12 mouse cellular contexts compared by ENCODE assay signal in the genomic region with DNA sequence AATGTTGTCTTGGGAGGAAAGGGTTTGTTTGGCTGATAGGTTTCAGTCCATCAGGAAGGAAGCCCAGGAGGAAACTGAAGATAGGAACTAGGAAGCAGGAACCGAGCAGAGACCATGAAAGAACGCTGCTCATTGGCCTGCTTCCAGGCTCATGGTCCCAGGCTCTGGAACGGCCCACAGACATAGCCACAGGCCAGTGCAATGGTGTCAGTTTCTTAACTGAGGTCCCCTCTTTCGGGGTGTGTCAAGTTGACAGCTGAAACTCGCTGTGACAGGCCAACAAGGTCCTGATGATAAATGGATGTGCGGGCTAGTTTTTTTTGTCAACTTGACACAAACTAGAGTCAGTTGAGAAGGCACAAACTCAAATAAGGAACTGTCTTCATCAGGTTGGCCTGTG.
"Had no signal": no experiment of that assay in that cellular context is flagged by ENCODE, and none has a peak within 500 bp of the region (broad histone marks: within the 10 kb centered on the region; RNA-seq: fewer than 3 reads in every experiment).

No protein-coding gene starts in this region.

- H3K4me3 ChIP-seq: layer of hippocampus, adult 2 months; limb, embryonic 12.5 days; liver, embryonic 13.5 days; midbrain, embryonic 13.5 days had no signal

- H3K9ac ChIP-seq: limb, embryonic 12.5 days; liver, embryonic 13.5 days; liver, postnatal 0 days; midbrain, embryonic 13.5 days had no signal

- H3K36me3 ChIP-seq: limb, embryonic 12.5 days; liver, embryonic 13.5 days; midbrain, embryonic 13.5 days had no signal

- H3K4me2 ChIP-seq: limb, embryonic 12.5 days; liver, embryonic 13.5 days; midbrain, embryonic 13.5 days had no signal

- H3K27me3 ChIP-seq: limb, embryonic 12.5 days; liver, embryonic 13.5 days; midbrain, embryonic 13.5 days had no signal

- DNase-seq: kidney, adult 9 months; kidney, postnatal 10 days; kidney, postnatal 4 days; liver; liver, embryonic 13.5 days; liver, postnatal 0 days; right cerebral cortex, adult 18-20 months; right cerebral cortex, postnatal 25 days; thymus, postnatal 4 days had no signal

- H3K9me3 ChIP-seq: limb, embryonic 12.5 days; liver, embryonic 13.5 days; midbrain, embryonic 13.5 days had no signal

- H3K4me1 ChIP-seq: midbrain, embryonic 13.5 days had no signal

- ATAC-seq: liver, postnatal 0 days; midbrain, embryonic 13.5 days had no signal

- H3K27ac ChIP-seq: layer of hippocampus, adult 2 months; limb, embryonic 12.5 days; liver, embryonic 13.5 days; midbrain, embryonic 13.5 days had no signal
